Mouse (Mus musculus): ENCODE data around the gene Myl7. TPM values are rescaled to one million over a fixed set of nuclear protein-coding genes. Genes with fewer than 3 reads are reported as not detected.

Myl7 gene
- polyA plus RNA-seq, 1 experiment from 2014 or later = 3.7 TPM

DNA sequence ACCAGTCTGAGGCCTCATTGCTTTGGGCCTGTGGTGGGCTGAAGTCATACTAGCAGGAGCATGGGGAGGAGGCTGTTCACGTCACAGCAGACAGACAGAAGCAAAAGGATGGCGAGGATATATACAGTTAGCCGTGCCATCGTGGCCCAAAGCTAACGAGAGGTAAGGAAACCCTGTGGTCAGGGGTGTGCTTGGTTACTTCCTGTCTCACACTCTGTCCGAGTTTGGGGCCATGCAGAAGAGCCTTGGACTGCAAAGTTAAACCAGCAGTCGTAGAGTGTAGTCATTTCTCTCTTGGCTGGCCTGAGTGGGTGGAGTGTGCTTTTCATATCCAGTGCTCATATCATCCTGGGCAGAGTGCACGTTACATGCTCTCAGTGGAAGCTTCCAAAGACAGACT lies 16.1 kb downstream of the Myl7 start:
- no peaks in the 10 kb centered on the region for H3K36me3 ChIP-seq
- peaks cover 21% of the 10 kb centered on the region for H3K4me1 ChIP-seq
- WGBS = 67% methylated on average over 8 of the region's 8 CpGs
- H3K27ac ChIP-seq = no peak overlapping the region
- no peak for ATAC-seq (ENCODE audit: insufficient number of reproducible peaks, low FRiP score, low TSS enrichment, low read depth)
- no peaks in the 10 kb centered on the region for H3K9me3 ChIP-seq
- H3K4me3 ChIP-seq = no peak overlapping the region
- no peaks in the 10 kb centered on the region for H3K27me3 ChIP-seq
- no peak overlapping the region for H3K9ac ChIP-seq
- H3K4me2 ChIP-seq = no peak overlapping the region

DNA sequence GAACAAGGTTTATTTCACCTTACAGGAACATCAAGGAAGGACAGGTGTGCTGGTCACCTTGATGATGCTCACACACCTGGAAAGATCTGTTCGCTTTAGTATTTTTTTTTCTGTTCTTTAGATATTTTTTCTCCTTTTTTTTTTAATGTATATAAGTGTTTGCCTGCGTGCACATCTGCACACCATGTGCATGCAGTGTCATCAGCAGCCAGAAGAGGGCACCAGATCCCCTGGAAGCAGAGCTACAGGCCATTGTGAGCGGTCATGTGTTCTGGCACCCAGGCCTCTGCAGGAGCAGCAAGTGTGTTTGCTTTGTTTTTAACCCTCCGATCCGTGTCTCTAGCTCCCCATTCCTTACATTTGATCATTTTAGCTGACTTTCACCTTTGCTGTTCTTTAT lies 18.7 kb downstream of the Myl7 start:
- H3K9me3 ChIP-seq = no peaks in the 10 kb centered on the region
- WGBS = 59% methylated on average over 5 of the region's 5 CpGs
- H3K27ac ChIP-seq = no peak overlapping the region
- no peak overlapping the region for H3K4me2 ChIP-seq
- H3K4me3 ChIP-seq = no peak overlapping the region
- peaks cover 15% of the 10 kb centered on the region for H3K36me3 ChIP-seq
- H3K4me1 ChIP-seq = peaks cover 24% of the 10 kb centered on the region
- H3K27me3 ChIP-seq = no peaks in the 10 kb centered on the region
- no peak for ATAC-seq (ENCODE audit: insufficient number of reproducible peaks, low FRiP score, low TSS enrichment, low read depth)
- H3K9ac ChIP-seq = no peak overlapping the region

DNA sequence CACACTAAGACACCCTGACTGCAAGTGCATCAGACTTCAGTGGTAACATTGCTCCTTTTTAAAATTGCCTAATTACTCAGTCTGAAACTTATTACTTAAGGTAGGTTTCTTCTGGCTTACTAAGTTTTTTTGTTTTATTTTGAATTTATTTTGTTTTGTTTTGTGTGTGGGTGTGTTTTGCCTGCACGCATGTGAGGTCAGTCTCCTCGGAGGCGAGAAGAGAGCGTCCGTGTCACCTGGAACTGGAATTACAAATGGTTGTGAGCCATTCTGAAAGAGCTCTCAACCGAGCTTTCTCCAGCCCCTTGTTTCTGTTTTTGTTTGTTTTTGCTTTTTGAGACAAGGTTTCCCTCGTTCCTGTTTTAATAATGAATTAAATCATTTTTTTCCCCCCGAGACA lies 19.9 kb downstream of the Myl7 start:
- Histone ChIP-seq H3K9me3 (no peaks in the 10 kb centered on the region), H3K27me3 (no peaks in the 10 kb centered on the region), H3K36me3 (peaks cover 27% of the 10 kb centered on the region), H3K9ac (peak overlapping the region; percentile 47; the same call in 1 of the 2 replicates), H3K4me1 (peaks cover 24% of the 10 kb centered on the region), H3K27ac (peak overlapping the region; percentile 89), H3K4me2 (peak overlapping the region; percentile 63), H3K4me3 (peak overlapping the region; percentile 75)
- no peak for ATAC-seq (ENCODE audit: insufficient number of reproducible peaks, low FRiP score, low TSS enrichment, low read depth)
- WGBS = 45% methylated on average over 8 of the region's 8 CpGs

DNA sequence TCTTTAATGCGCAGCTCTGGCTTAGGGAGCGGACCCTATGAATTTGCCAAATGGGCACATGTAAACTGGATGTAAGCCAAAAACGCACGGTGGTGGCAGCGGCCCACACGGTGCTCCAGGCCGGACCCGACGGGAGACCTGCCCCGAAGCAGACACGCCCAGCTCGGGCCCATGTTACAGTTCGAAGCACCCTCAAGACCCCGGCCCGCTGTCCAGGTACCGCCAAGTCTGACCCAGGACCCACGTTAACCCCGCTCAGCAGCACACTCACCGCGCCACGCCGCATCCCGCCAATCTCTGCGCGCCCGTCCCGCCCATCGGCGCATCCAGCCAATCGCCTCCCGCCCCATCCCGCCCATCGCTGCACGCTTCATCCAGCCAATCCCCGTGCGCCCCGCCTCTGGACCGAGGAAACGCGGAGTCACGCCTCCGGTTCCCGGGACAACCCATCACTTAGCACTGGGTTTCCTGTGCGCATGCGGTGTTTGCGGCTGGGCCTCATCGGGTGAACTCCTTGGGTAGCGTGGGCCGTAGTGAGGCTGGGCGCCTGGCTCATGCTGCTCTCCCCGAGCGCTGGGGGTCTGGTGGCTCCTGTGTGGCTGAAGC lies 20.6 kb downstream of the Myl7 start, which contains the start of gene Pold2:
Pold2 (minus strand) TSS at position 372 of the 606 bp plus-strand sequence.
- Histone ChIP-seq H3K27ac (peak within 1 kb of the TSS; percentile 89), H3K4me3 (peak within 1 kb of the TSS; percentile 75), H3K4me2 (peak within 1 kb of the TSS; percentile 63), H3K36me3 (peaks cover 33% of the 10 kb centered on the region), H3K9me3 (no peaks in the 10 kb centered on the region), H3K27me3 (no peaks in the 10 kb centered on the region), H3K9ac (peak within 1 kb of the TSS; percentile 64), H3K4me1 (peaks cover 21% of the 10 kb centered on the region)
- peak; percentile 99 for ATAC-seq (ENCODE audit: insufficient number of reproducible peaks, low FRiP score, low TSS enrichment, low read depth)
- under 1% methylated on average over 52 of the region's 52 CpGs for WGBS

DNA sequence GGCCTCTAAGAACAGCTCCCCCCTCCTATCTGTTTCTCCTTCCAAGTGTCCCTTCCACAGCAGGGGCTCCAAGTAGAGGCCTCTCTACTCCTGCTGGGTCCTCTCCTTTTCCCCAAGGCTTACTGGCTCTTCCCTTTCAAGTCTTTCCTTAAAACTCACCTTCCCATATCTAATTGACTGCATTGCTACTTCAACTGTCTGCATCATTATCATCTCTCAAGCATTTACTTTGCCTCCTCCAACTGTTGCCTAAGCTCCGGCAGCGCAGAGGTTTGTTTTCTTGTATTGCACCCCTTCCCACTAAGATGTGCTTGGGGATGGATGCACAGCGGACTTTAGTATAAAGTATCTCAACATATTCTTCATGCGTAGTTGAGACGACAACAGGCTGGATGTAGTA lies 21.2 kb downstream of the Myl7 start:
- Histone ChIP-seq H3K27ac (peak overlapping the region; percentile 79; the same call in 1 of the 2 replicates), H3K4me3 (peak overlapping the region; percentile 75), H3K9me3 (no peaks in the 10 kb centered on the region), H3K4me1 (peaks cover 21% of the 10 kb centered on the region), H3K4me2 (peak overlapping the region; percentile 63), H3K36me3 (peaks cover 39% of the 10 kb centered on the region), H3K9ac (peak overlapping the region; percentile 64), H3K27me3 (no peaks in the 10 kb centered on the region)
- no peak for ATAC-seq (ENCODE audit: insufficient number of reproducible peaks, low FRiP score, low TSS enrichment, low read depth)
- 5% methylated on average over 5 of the region's 5 CpGs for WGBS

DNA sequence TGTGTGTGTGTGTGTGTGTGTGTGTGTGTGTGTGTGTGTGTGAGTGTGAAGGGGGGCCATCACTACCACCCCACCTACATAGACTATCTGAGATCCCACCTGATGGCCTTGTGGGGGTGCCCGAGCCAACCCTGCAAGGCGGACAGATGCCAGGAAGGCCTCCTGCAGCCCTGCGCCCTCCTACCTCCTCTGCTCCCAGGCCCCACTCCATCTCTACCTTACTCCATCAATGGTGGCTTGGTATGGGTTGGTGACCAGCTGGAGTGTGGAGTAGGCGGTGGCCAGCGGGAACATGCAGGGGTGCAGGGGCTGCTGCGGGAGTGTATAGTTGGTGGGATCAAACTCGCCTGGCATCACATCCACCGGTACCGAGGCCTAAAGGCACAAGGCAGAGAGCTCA lies 25.4 kb downstream of the Myl7 start:
- peaks cover 80% of the 10 kb centered on the region for H3K36me3 ChIP-seq
- H3K9me3 ChIP-seq = no peaks in the 10 kb centered on the region
- H3K4me3 ChIP-seq = no peak overlapping the region
- no peak overlapping the region for H3K27ac ChIP-seq
- H3K9ac ChIP-seq = no peak overlapping the region
- H3K27me3 ChIP-seq = no peaks in the 10 kb centered on the region
- no peak for ATAC-seq (ENCODE audit: insufficient number of reproducible peaks, low FRiP score, low TSS enrichment, low read depth)
- no peak overlapping the region for H3K4me2 ChIP-seq
- H3K4me1 ChIP-seq = peaks cover 21% of the 10 kb centered on the region
- 96% methylated on average over 9 of the region's 9 CpGs for WGBS

DNA sequence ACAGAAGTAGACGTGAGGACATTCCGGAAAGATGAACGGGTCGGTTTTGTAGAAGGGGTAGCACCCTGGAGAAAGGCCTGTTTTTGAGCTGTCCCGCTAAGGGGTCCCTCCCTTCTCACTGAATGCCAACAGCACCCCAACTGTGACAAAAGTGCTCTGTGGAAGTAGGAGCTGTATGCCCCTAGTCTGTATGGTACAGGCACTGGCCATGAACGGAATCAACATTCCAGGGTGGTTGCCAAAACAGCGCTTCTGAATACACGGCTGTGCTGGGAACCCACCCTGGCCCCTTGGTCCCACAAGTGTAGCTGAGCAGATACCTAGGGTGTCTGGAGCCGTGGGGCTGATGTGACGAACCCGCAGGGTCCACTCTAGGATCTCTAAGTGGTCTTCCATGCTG lies 25.9 kb downstream of the Myl7 start:
- 91% methylated on average over 11 of the region's 11 CpGs for WGBS

DNA sequence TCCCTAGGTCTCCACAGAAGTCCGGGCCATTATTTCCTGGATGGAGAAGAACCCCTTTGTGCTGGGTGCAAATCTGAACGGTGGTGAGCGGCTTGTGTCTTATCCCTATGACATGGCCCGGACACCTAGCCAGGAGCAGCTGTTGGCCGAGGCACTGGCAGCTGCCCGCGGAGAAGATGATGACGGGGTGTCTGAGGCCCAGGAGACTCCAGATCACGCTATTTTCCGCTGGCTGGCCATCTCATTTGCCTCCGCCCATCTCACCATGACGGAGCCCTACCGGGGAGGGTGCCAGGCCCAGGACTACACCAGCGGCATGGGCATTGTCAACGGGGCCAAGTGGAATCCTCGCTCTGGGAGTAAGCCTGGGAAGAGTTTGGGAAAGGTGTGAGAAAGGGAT lies 28.5 kb downstream of the Myl7 start:
- no peak overlapping the region for H3K27ac ChIP-seq
- no peak for ATAC-seq (ENCODE audit: insufficient number of reproducible peaks, low FRiP score, low TSS enrichment, low read depth)
- WGBS = 87% methylated on average over 16 of the region's 16 CpGs
- H3K4me1 ChIP-seq = no peaks in the 10 kb centered on the region; the same call in 1 of the 2 replicates
- H3K36me3 ChIP-seq = peaks cover 92% of the 10 kb centered on the region
- H3K4me2 ChIP-seq = no peak overlapping the region
- no peak overlapping the region for H3K9ac ChIP-seq
- H3K27me3 ChIP-seq = no peaks in the 10 kb centered on the region
- H3K9me3 ChIP-seq = no peaks in the 10 kb centered on the region
- H3K4me3 ChIP-seq = no peak overlapping the region

More for the DNA sequence above, 25.9 kb downstream of the Myl7 start:
- peaks cover 85% of the 10 kb centered on the region for H3K36me3 ChIP-seq
- no peak for ATAC-seq (ENCODE audit: insufficient number of reproducible peaks, low FRiP score, low TSS enrichment, low read depth)
- no peaks in the 10 kb centered on the region for H3K27me3 ChIP-seq
- H3K4me3 ChIP-seq = no peak overlapping the region
- no peak overlapping the region for H3K27ac ChIP-seq
- H3K9ac ChIP-seq = no peak overlapping the region
- H3K4me2 ChIP-seq = no peak overlapping the region
- H3K9me3 ChIP-seq = no peaks in the 10 kb centered on the region
- peaks cover 21% of the 10 kb centered on the region for H3K4me1 ChIP-seq

DNA sequence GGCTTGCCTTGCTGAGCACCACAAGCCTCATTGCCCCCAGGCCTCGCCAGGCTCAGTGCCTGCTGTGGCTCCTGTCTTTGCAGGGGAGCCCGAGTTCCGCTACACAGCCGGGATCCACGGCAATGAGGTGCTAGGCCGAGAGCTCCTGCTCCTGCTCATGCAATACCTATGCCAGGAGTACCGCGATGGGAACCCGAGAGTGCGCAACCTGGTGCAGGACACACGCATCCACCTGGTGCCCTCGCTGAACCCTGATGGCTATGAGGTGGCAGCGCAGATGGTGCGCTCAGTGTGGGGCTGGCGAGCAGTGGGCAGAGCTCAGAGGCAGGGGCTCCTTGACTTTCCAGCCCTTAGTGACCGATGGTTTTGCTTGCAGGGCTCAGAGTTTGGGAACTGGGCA lies 29.3 kb downstream of the Myl7 start:
- no peaks in the 10 kb centered on the region; the same call in 1 of the 2 replicates for H3K4me1 ChIP-seq
- no peak overlapping the region for H3K27ac ChIP-seq
- 89% methylated on average over 16 of the region's 16 CpGs for WGBS
- no peaks in the 10 kb centered on the region for H3K9me3 ChIP-seq
- ATAC-seq (ENCODE audit: insufficient number of reproducible peaks, low FRiP score, low TSS enrichment, low read depth) = no peak
- H3K27me3 ChIP-seq = no peaks in the 10 kb centered on the region
- no peak overlapping the region for H3K9ac ChIP-seq
- no peak overlapping the region for H3K4me3 ChIP-seq
- H3K36me3 ChIP-seq = peaks cover 92% of the 10 kb centered on the region
- H3K4me2 ChIP-seq = no peak overlapping the region

DNA sequence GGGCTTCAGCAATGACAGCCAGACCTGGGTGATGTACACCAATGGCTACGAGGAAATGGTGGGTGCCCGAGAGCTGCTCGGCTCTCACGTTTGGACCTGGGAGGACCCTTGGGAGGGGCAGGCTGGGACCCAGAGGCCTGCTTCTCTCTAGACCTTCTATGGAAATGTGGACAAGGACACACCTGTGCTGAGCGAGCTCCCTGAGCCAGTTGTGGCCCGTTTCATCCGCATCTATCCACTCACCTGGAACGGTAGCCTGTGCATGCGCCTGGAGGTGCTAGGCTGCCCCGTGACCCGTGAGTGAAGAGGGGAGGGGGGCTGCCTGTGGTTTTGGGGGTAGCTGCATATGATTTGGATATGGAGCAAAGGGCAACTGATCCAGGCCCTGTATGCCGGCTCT lies 30.3 kb downstream of the Myl7 start:
- Histone ChIP-seq H3K4me3 (no peak overlapping the region), H3K27ac (no peak overlapping the region), H3K9ac (no peak overlapping the region), H3K36me3 (peaks cover 85% of the 10 kb centered on the region), H3K9me3 (no peaks in the 10 kb centered on the region), H3K4me2 (no peak overlapping the region), H3K27me3 (no peaks in the 10 kb centered on the region), H3K4me1 (no peaks in the 10 kb centered on the region; the same call in 1 of the 2 replicates)
- 92% methylated on average over 12 of the region's 12 CpGs for whole genome bisulfite sequencing
- ATAC-seq (ENCODE audit: insufficient number of reproducible peaks, low FRiP score, low TSS enrichment, low read depth) = no peak

DNA sequence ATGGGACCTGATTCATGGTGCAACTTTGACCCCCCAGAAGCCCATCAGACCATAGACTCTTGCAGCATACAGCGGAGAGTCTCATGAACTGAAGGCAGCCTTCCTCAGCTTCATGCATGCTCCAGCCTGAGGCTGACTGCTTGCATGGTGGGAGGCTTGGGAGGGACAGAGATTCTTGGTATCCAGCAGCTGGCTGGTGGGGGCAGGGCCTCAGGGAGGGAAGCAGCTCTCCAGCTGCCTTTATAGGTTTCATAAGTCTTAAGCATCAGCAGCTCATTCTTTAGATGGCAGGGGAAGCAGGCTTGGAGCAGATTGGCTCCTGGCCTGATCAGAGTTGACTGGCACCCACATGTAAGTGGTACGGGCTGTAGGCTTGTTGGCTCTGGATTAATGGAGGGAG lies 31.4 kb downstream of the Myl7 start:
- Histone ChIP-seq H3K4me3 (no peak overlapping the region), H3K27ac (no peak overlapping the region), H3K4me2 (no peak overlapping the region), H3K9ac (no peak overlapping the region), H3K27me3 (no peaks in the 10 kb centered on the region), H3K4me1 (peaks cover 9% of the 10 kb centered on the region), H3K36me3 (peaks cover 74% of the 10 kb centered on the region), H3K9me3 (no peaks in the 10 kb centered on the region)
- 63% methylated on average over 2 of the region's 2 CpGs for WGBS
- ATAC-seq (ENCODE audit: insufficient number of reproducible peaks, low FRiP score, low TSS enrichment, low read depth) = no peak

DNA sequence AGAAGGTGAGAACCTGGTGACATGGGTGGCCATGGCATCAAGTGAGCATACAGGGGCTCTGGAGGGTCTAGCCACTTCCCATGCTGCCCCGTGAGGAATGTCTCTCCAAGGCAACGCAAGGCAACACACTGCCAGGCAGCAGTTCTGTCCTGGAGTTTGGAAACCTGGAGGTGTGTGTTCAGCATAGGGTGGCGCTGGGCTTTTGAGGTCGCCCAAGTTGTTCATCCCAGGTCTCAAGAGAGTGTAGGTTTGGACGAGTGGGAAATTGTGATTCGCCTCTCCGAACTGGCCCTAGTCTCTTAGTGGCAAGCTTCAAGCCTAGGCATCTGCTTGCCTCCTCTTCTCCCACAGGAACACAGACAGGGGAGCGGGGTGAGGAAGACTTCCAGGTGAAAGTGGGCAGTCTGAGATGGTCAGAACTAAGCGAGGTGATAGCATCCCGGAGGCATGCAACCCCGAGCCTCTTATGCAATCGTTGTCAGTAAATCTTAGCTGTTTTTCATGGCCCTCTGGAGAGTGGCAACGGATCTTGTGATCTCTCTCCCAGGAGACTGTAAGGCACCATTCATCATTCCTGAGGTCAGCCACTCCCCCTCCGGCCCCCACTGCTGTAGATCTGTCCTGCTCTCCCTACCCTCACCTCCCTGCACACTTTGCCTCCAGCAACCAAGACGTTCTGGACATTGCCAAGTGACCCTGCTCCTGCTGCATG lies 36.0 kb downstream of the Myl7 start:
- H3K27ac ChIP-seq = 0 out of 2 replicates have a peak overlapping the region, but pooled peaks have one; percentile 58
- peak overlapping the region; percentile 55 for H3K4me3 ChIP-seq
- H3K27me3 ChIP-seq = 0 out of 2 replicates have a peak, but pooled peaks cover 7% of the 10 kb centered on the region
- H3K36me3 ChIP-seq = peaks cover 29% of the 10 kb centered on the region
- H3K9me3 ChIP-seq = no peaks in the 10 kb centered on the region
- peaks cover 28% of the 10 kb centered on the region for H3K4me1 ChIP-seq
- ATAC-seq (ENCODE audit: insufficient number of reproducible peaks, low FRiP score, low TSS enrichment, low read depth) = no peak
- H3K9ac ChIP-seq = peak overlapping the region; percentile 51
- H3K4me2 ChIP-seq = peak overlapping the region; percentile 85
- 14% methylated on average over 15 of the region's 15 CpGs for WGBS
